13 mouse cellular contexts compared by ENCODE assay signal in genomic region chr3:89667131-89667530, GRCm38 (mm10). TPM values are rescaled to one million over a fixed set of nuclear protein-coding genes. Genes with fewer than 3 reads are reported as not detected.
DNase-seq lines count a peak whose midpoint lies in the region; ATAC-seq and TF ChIP-seq lines count a peak whose summit lies in the region.
"Had no signal": no experiment of that assay in that cellular context is flagged by ENCODE, and none has a peak within 500 bp of the region (broad histone marks: within the 10 kb centered on the region; RNA-seq: fewer than 3 reads in every experiment).

No protein-coding gene starts in this region.

- 13% methylated on average over 11 of the region's 11 CpGs for WGBS in heart, embryonic 11.5 days (ENCODE audit: insufficient replicate concordance)
- 30% methylated on average over 11 of the region's 11 CpGs for WGBS in intestine, embryonic 15.5 days
- WGBS in intestine, postnatal 0 days: 34% methylated on average over 11 of the region's 11 CpGs

- H3K9ac ChIP-seq in heart, embryonic 11.5 days (ENCODE audit: low read depth, low read length): peak overlapping the region; percentile 61
- no peak overlapping the region for H3K9ac ChIP-seq in intestine, embryonic 15.5 days
- H3K9ac ChIP-seq in intestine, postnatal 0 days (ENCODE audit: low read depth, low read length): no peak overlapping the region
- H3K9ac ChIP-seq: forebrain, embryonic 12.5 days; hindbrain, embryonic 13.5 days; limb, embryonic 15.5 days had no signal

- no peak for TF ChIP-seq CTCF in intestine, postnatal 0 days (IDR thresholded peaks at IDR 0.05; ENCODE audit: low read depth)
- no peak for TF ChIP-seq CTCF in layer of hippocampus, adult 2 months (conservative IDR thresholded peaks at IDR 0.05)

- peak overlapping the region; percentile 20 for H3K4me3 ChIP-seq in heart, embryonic 11.5 days (ENCODE audit: low read depth, low read length)
- no peak overlapping the region for H3K4me3 ChIP-seq in intestine, embryonic 15.5 days (replicated peaks)
- H3K4me3 ChIP-seq in intestine, postnatal 0 days (ENCODE audit: low read depth, low read length): no peak overlapping the region
- H3K4me3 ChIP-seq in layer of hippocampus, adult 2 months: no peak overlapping the region
- H3K4me3 ChIP-seq: forebrain, embryonic 12.5 days; hindbrain, embryonic 13.5 days; limb, embryonic 15.5 days had no signal

- DNase-seq in heart, postnatal 4 days: no peak
- peak; percentile 57 for DNase-seq in 416B (ENCODE audit: low read depth)
- peak; percentile 24 for DNase-seq in brain, adult 2 months (ENCODE audit: low read depth, low spot score)
- DNase-seq in layer of hippocampus, adult 2 months (ENCODE audit: low spot score in 2 of 2): no peak
- DNase-seq in thymus, postnatal 0 days (ENCODE audit: low spot score): no peak
- DNase-seq: cerebellum, adult 11-12 months; right cerebral cortex, postnatal 14 days had no signal

- H3K9me3 ChIP-seq in heart, embryonic 11.5 days (replicated peaks; ENCODE audit: control insufficient read depth, low read length): no peaks in the 10 kb centered on the region
- no peaks in the 10 kb centered on the region for H3K9me3 ChIP-seq in intestine, embryonic 15.5 days
- no peaks in the 10 kb centered on the region for H3K9me3 ChIP-seq in intestine, postnatal 0 days (ENCODE audit: control insufficient read depth)
- H3K9me3 ChIP-seq: forebrain, embryonic 12.5 days; hindbrain, embryonic 13.5 days; limb, embryonic 15.5 days had no signal

- peak overlapping the region; percentile 53 for H3K4me2 ChIP-seq in heart, embryonic 11.5 days
- peak overlapping the region; percentile 36; the same call in 1 of the 2 replicates for H3K4me2 ChIP-seq in intestine, embryonic 15.5 days (replicated peaks)
- H3K4me2 ChIP-seq in intestine, postnatal 0 days (replicated peaks; ENCODE audit: low read depth): no peak overlapping the region
- H3K4me2 ChIP-seq: forebrain, embryonic 12.5 days; hindbrain, embryonic 13.5 days; limb, embryonic 15.5 days had no signal

- no peaks in the 10 kb centered on the region for H3K27me3 ChIP-seq in heart, embryonic 11.5 days (ENCODE audit: control insufficient read depth, insufficient read depth, low read length)
- no peaks in the 10 kb centered on the region for H3K27me3 ChIP-seq in intestine, embryonic 15.5 days (replicated peaks)
- no peaks in the 10 kb centered on the region for H3K27me3 ChIP-seq in intestine, postnatal 0 days (replicated peaks; ENCODE audit: control insufficient read depth, insufficient read depth, low read length)
- H3K27me3 ChIP-seq: forebrain, embryonic 12.5 days; limb, embryonic 15.5 days had no signal

- H3K36me3 ChIP-seq in heart, embryonic 11.5 days (ENCODE audit: control insufficient read depth, insufficient read depth, low read length): no peaks in the 10 kb centered on the region
- H3K36me3 ChIP-seq in intestine, embryonic 15.5 days: no peaks in the 10 kb centered on the region
- no peaks in the 10 kb centered on the region for H3K36me3 ChIP-seq in intestine, postnatal 0 days (ENCODE audit: control insufficient read depth, insufficient read depth)
- H3K36me3 ChIP-seq: forebrain, embryonic 12.5 days; hindbrain, embryonic 13.5 days; limb, embryonic 15.5 days had no signal

- H3K4me1 ChIP-seq in heart, embryonic 11.5 days (ENCODE audit: control insufficient read depth, insufficient read depth, low read length): peaks cover 12% of the 10 kb centered on the region
- peaks cover 6% of the 10 kb centered on the region for H3K4me1 ChIP-seq in intestine, embryonic 15.5 days (replicated peaks)
- H3K4me1 ChIP-seq in intestine, postnatal 0 days (replicated peaks; ENCODE audit: control insufficient read depth, insufficient read depth, low read length): no peaks in the 10 kb centered on the region

- 0 out of 2 replicates have a peak overlapping the region, but pooled peaks have one; percentile 35 for H3K27ac ChIP-seq in heart, embryonic 11.5 days (ENCODE audit: low read depth, low read length)
- no peak overlapping the region for H3K27ac ChIP-seq in intestine, embryonic 15.5 days
- H3K27ac ChIP-seq in intestine, postnatal 0 days (ENCODE audit: low read depth, low read length): no peak overlapping the region
- H3K27ac ChIP-seq in layer of hippocampus, adult 2 months: no peak overlapping the region
- H3K27ac ChIP-seq: forebrain, embryonic 12.5 days; hindbrain, embryonic 13.5 days; limb, embryonic 15.5 days had no signal

- ATAC-seq in heart, embryonic 11.5 days (replicated peaks; ENCODE audit: insufficient number of reproducible peaks, low FRiP score, low TSS enrichment): no peak
- ATAC-seq in intestine, embryonic 15.5 days: no peak
- ATAC-seq in intestine, postnatal 0 days: no peak

RNA-seq across cellular contexts. Expression of gene Adar, which starts 47.7 kb away (rescaled TPM):
- 6.6 and 10.9 TPM in 2 replicates for polyA plus RNA-seq in heart, embryonic 11.5 days (2014; fragmentation: Nextera tagmentation; extraction: Ambion mirVana)
- 10 to 100 TPM; 20.4 to 21.5 TPM for total RNA-seq in heart, postnatal 4 days (2021)
- polyA plus RNA-seq in intestine, embryonic 15.5 days (2015; fragmentation: Nextera tagmentation; extraction: Ambion mirVana): 9.7 and 10.4 TPM in 2 replicates
- polyA plus RNA-seq in intestine, postnatal 0 days (2015; fragmentation: Nextera tagmentation; extraction: Ambion mirVana): 10.3 and 11.0 TPM in 2 replicates
- 100 to 1,000 TPM; 122 to 133 TPM for total RNA-seq in layer of hippocampus, adult 2 months (2021)
- 18.4 and 22.1 TPM in 2 replicates for polyA plus RNA-seq in thymus, postnatal 0 days (2015; fragmentation: Nextera tagmentation; extraction: Ambion mirVana)

Comparison
In these comparisons a context has a peak if more than half of its experiments do, and no peak if none do; other contexts are left out.
1. DNase-seq: peak in 416B (single experiment) and brain, adult 2 months (single experiment); none in heart, postnatal 4 days (single experiment), layer of hippocampus, adult 2 months (0 of 2) and thymus, postnatal 0 days (single experiment).